Mouse (Mus musculus) MEL (cell line): ENCODE results near the gene Casp6. TPM values are rescaled to one million over a fixed set of nuclear protein-coding genes. Genes with fewer than 3 reads are reported as not detected.
A peak's percentile ranks its signal among the peaks of the same experiment; 100 is the strongest.

ENCODE experiments used
- DNase-seq: peaks from one replicate; pipeline ENCODE4 v3.0.0; 2011; ENCODE audit warnings: low read depth, low spot score
- H3K27ac ChIP-seq: 2 replicates; pipeline ENCODE4 v1.5.1; 2012; ENCODE audit warnings: low read depth, mild to moderate bottlenecking, control low read depth, low read length, moderate library complexity; ENCODE audit not compliant: control insufficient read depth
- H3K27me3 ChIP-seq, 2 experiments: fragments of 150-350 bp in 1 of 2; sonication (generic) in 1 of 2; 2 replicates each; pipeline ENCODE4 v1.6.1; 2012; ENCODE audit warnings: low read length in 2 of 2, mild to moderate bottlenecking in 2 of 2, improper control_type of control experiment in 1 of 2, moderate library complexity in 1 of 2; ENCODE audit not compliant: insufficient read depth in 2 of 2, control insufficient read depth in 1 of 2
- H3K36me3 ChIP-seq, 2 experiments: 2 replicates each; pipeline ENCODE4 v1.6.1; 2012 to 2014; ENCODE audit warnings: low read length in 2 of 2, improper control_type of control experiment in 1 of 2, inconsistent platforms in 1 of 2, mild to moderate bottlenecking in 1 of 2; ENCODE audit not compliant: insufficient read depth in 2 of 2, control insufficient read depth in 1 of 2
- H3K4me1 ChIP-seq, 2 experiments: fragments of 150-350 bp in 1 of 2; sonication (generic) in 1 of 2; 2 replicates each; pipeline ENCODE4 v1.6.1; 2012; ENCODE audit warnings: low read length in 2 of 2, improper control_type of control experiment in 1 of 2, mild to moderate bottlenecking in 1 of 2; ENCODE audit not compliant: insufficient read depth in 2 of 2, control insufficient read depth in 1 of 2
- H3K4me3 ChIP-seq, 2 experiments: fragments of 150-350 bp in 1 of 2; sonication (generic) in 1 of 2; 2 replicates each; pipeline ENCODE4 v1.5.1; 2012; ENCODE audit warnings: low read depth in 2 of 2, low read length in 2 of 2, mild to moderate bottlenecking in 2 of 2, moderate library complexity in 2 of 2, control low read depth in 1 of 2, improper control_type of control experiment in 1 of 2; ENCODE audit not compliant: control insufficient read depth in 1 of 2, insufficient read depth in 1 of 2
- H3K79me2 ChIP-seq: 2 replicates; pipeline ENCODE4 v1.6.1; 2012; ENCODE audit warnings: mild to moderate bottlenecking, low read length, moderate library complexity; ENCODE audit not compliant: control insufficient read depth, poor library complexity, insufficient read depth
- H3K9ac ChIP-seq: 2 replicates; pipeline ENCODE4 v1.6.1; 2012; ENCODE audit warnings: low read depth, mild to moderate bottlenecking, control low read depth, low read length, moderate library complexity; ENCODE audit not compliant: control insufficient read depth, poor library complexity, severe bottlenecking
- H3K9me3 ChIP-seq: fragments of 150-350 bp; sonication (generic); replicated peaks from 2 replicates; pipeline ENCODE4 v1.6.1; 2012; ENCODE audit warnings: mild to moderate bottlenecking, low read length, improper control_type of control experiment, moderate library complexity; ENCODE audit not compliant: insufficient read depth
- CHD2 ChIP-seq: IDR thresholded peaks from 2 replicates; pipeline ENCODE4 v1.6.1; 2011; ENCODE audit warnings: low read length, improper control_type of control experiment
- CTCF ChIP-seq, 3 experiments: IDR thresholded peaks in 2 of 3; conservative IDR thresholded peaks in 1 of 3; 2 replicates each; pipeline ENCODE4 v1.5.1; 2011 to 2012; ENCODE audit warnings: low read length in 3 of 3, low read depth in 2 of 3, mild to moderate bottlenecking in 2 of 3, improper control_type of control experiment in 1 of 3, inconsistent platforms in 1 of 3, mixed read lengths in 1 of 3, moderate library complexity in 1 of 3; ENCODE audit not compliant: control insufficient read depth in 1 of 3, insufficient read depth in 1 of 3, poor library complexity in 1 of 3, severe bottlenecking in 1 of 3
- EP300 ChIP-seq, 2 experiments: IDR thresholded peaks; 2 replicates each; pipeline ENCODE4 v1.6.1; 2011; ENCODE audit warnings: improper control_type of control experiment in 2 of 2, low read length in 2 of 2, low read depth in 1 of 2, mild to moderate bottlenecking in 1 of 2
- MAFK ChIP-seq: IDR thresholded peaks from 2 replicates; pipeline ENCODE4 v1.6.1; 2011; ENCODE audit warnings: low read depth, mild to moderate bottlenecking, low read length, improper control_type of control experiment, borderline replicate concordance
- MYC ChIP-seq: IDR thresholded peaks from 2 replicates; pipeline ENCODE4 v1.6.1; 2011; ENCODE audit warnings: low read depth, mild to moderate bottlenecking, low read length, improper control_type of control experiment, moderate library complexity
- NELFE ChIP-seq: IDR thresholded peaks from 2 replicates; pipeline ENCODE4 v1.6.1; 2011; ENCODE audit warnings: low read depth, low read length, improper control_type of control experiment
- RAD21 ChIP-seq: IDR thresholded peaks from 2 replicates; pipeline ENCODE4 v1.6.1; 2011; ENCODE audit warnings: mild to moderate bottlenecking, low read depth, low read length, improper control_type of control experiment
- RCOR1 ChIP-seq: IDR thresholded peaks from 2 replicates; pipeline ENCODE4 v1.6.1; 2012; ENCODE audit warnings: low read depth, mild to moderate bottlenecking, inconsistent platforms, low read length, improper control_type of control experiment
- SMC3 ChIP-seq: IDR thresholded peaks from 2 replicates; pipeline ENCODE4 v1.6.1; 2011; ENCODE audit warnings: low read depth, low read length, improper control_type of control experiment
- TAL1 ChIP-seq: IDR thresholded peaks from 2 replicates; pipeline ENCODE4 v1.6.1; 2012; ENCODE audit warnings: mild to moderate bottlenecking, inconsistent platforms, low read length, moderate library complexity, mixed read lengths
- ZC3H11A ChIP-seq: IDR thresholded peaks from 2 replicates; pipeline ENCODE4 v1.6.1; 2012; ENCODE audit warnings: low read depth, mild to moderate bottlenecking, inconsistent platforms, low read length, improper control_type of control experiment
- ZKSCAN1 ChIP-seq: IDR thresholded peaks from 2 replicates; pipeline ENCODE4 v1.6.1; 2012; ENCODE audit warnings: low read depth, mild to moderate bottlenecking, inconsistent platforms, low read length, improper control_type of control experiment, moderate library complexity
- polyA plus RNA-seq, 2 experiments: library from polyadenylated mRNA; stranded (reverse) in 1 of 2; unstranded in 1 of 2; fragments of >175 nt in 1 of 2; fragments of >200 nt in 1 of 2; gene quantifications; 2 replicates each; pipeline versions ENCODE4 v1.2.1 to v1.2.4; 2012; ENCODE audit warnings: low replicate concordance in 2 of 2, low read depth in 1 of 2; ENCODE audit not compliant: insufficient read length in 2 of 2, insufficient read depth in 1 of 2, missing spikeins in 1 of 2
- total RNA-seq: library from RNA; depleted of rRNA; stranded (reverse); fragments of 300-350 nt; gene quantifications from 2 replicates; pipeline ENCODE4 v1.2.3, GENCODE M21; 2012

Casp6 gene
- total and polyA plus RNA-seq, 3 experiments, result 8.7 to 34.2 TPM; not detected in 1

DNA sequence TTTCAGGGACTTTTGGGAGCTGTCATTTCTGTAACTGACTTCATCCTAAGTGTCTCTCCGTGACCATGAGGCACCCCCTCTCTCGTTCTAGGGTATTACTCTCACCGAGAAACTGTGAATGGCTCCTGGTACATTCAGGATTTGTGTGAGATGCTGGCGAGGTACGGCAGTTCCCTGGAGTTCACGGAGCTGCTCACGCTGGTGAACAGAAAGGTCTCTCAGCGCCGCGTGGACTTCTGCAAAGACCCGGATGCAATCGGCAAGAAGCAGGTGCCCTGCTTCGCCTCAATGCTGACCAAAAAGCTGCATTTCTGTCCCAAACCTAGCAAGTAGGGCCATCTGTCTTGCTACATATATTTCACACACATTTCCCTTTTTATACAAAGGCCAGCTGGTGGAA lies 12.0 kb downstream of the Casp6 start:
- TF ChIP-seq MYC, result no peak
- TF ChIP-seq MAFK, result no peak
- no peak for TF ChIP-seq CHD2
- TF ChIP-seq ZKSCAN1, result no peak
- TF ChIP-seq NELFE, result no peak
- no peak for TF ChIP-seq RCOR1
- TF ChIP-seq, all 39 proteins: peak for 0
- H3K4me3 ChIP-seq, result no peak overlapping the region
- H3K9ac ChIP-seq, result no peak overlapping the region
- no peaks in the 10 kb centered on the region for H3K79me2 ChIP-seq
- no peaks in the 10 kb centered on the region for H3K9me3 ChIP-seq
- H3K27ac ChIP-seq, result no peak overlapping the region
- H3K4me1 ChIP-seq, result no peaks in the 10 kb centered on the region
- no peaks in the 10 kb centered on the region for H3K27me3 ChIP-seq
- DNase-seq, result no peak
- H3K36me3 ChIP-seq, result no peaks in the 10 kb centered on the region

GRCm38 (mm10) chr3:129917424-129917823 lies 16.2 kb downstream of the Casp6 start:
- Histone ChIP-seq H3K27ac (no peak overlapping the region), H3K4me1 (no peaks in the 10 kb centered on the region), H3K36me3 (no peaks in the 10 kb centered on the region), H3K9ac (no peak overlapping the region), H3K79me2 (no peaks in the 10 kb centered on the region), H3K27me3 (no peaks in the 10 kb centered on the region), H3K9me3 (no peaks in the 10 kb centered on the region), H3K4me3 (no peak overlapping the region)
- no peak for DNase-seq
- no peak for TF ChIP-seq ZKSCAN1

- no peaks in the 10 kb centered on the region for H3K4me1 ChIP-seq
- no peak overlapping the region for H3K27ac ChIP-seq
- TF ChIP-seq SMC3 (peak; percentile 82), TAL1 (no peak), CTCF (IDR thresholded peaks at IDR 0.05 in 2 of 3, conservative IDR thresholded peaks at IDR 0.05 in 1 of 3; ENCODE audit: control insufficient read depth in 1 of 3, insufficient read depth in 1 of 3, low read depth in 2 of 3, low read length in 3 of 3, poor library complexity in 1 of 3, severe bottlenecking in 1 of 3) (peak; percentile 66 to 81 (median 79)), EP300 (IDR thresholded peaks at IDR 0.05; ENCODE audit: low read depth in 1 of 2, low read length in 2 of 2) (no peak), RAD21 (peak; percentile 72), ZC3H11A (peak; percentile 50)
- TF ChIP-seq, all 39 proteins: peak for 4
- no peak overlapping the region for H3K4me3 ChIP-seq
- no peaks in the 10 kb centered on the region for H3K36me3 ChIP-seq
- no peaks in the 10 kb centered on the region for H3K9me3 ChIP-seq
- no peak overlapping the region for H3K9ac ChIP-seq
- H3K27me3 ChIP-seq, result no peaks in the 10 kb centered on the region
- no peaks in the 10 kb centered on the region for H3K79me2 ChIP-seq
- peak; percentile 64 for DNase-seq
Measured at GRCm38 (mm10) chr3:129918434-129918833, 17.2 kb downstream of the Casp6 start.
